Mouse (Mus musculus): ENCODE results near the gene Hist1h2be.

DNA sequence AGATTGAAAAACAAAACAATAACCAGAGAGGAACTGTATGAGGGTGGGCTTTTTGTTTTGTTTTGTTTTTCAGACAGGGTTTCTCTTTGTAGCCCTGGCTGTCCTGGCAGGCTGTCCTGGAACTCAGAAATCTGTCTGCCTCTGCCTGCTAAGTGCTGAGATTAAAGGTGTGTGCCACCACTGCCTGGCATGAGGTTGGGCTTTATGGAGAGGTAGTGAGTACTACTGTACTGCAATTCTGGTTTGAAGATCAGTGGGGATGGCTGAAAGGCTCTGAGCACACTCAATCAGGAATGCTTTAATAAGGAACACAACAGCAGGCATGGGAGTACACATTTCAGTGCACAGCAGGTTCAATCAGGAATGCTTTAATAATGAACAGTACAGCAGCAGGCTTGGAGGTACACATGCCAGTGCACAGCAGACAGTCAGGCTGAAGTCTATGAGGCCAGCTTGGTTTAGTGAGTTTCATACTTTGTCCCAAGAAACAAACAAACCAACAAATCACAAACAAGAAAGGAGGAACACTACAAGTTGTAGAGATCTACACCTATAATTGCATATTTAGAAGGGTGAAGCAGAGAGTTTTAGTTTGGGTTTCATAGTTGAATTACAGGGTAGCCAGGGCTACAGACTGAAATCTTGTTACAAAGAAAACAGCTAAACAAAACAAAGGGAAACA lies 37.4 kb downstream of the Hist1h2be start:
- no peak for TF ChIP-seq EP300 (IDR thresholded peaks at IDR 0.05; ENCODE audit: low read depth)
- no peak for TF ChIP-seq CTCF (IDR thresholded peaks at IDR 0.05; ENCODE audit: low read depth)

All from heart, postnatal 0 days (tissue).